Mouse (Mus musculus) hindbrain, postnatal 0 days (tissue): ENCODE results near the gene Cps1. TPM values are rescaled to one million over a fixed set of nuclear protein-coding genes. Genes with fewer than 3 reads are reported as not detected.

ENCODE experiments used
- ATAC-seq: fragments of 200-750 bp; cut with Nextera tagmentation; 2 replicates; pipeline ENCODE4 v1.8.0; 2017; ENCODE audit warnings: mild to moderate bottlenecking, moderate TSS enrichment, moderate library complexity
- DNase-seq: peaks from one replicate; pipeline ENCODE4 v3.0.0-alpha.2; 2015; ENCODE audit warnings: low spot score
- H3K27ac ChIP-seq: fragments of 300-500 bp; sonication (generic); 2 replicates; pipeline ENCODE4 v1.5.1; 2014; ENCODE audit warnings: mild to moderate bottlenecking
- H3K27me3 ChIP-seq: fragments of 300-500 bp; sonication (generic); 2 replicates; pipeline ENCODE4 v1.6.1; 2014; ENCODE audit warnings: low read length, mixed read lengths; ENCODE audit not compliant: insufficient read depth
- H3K36me3 ChIP-seq: fragments of 300-500 bp; sonication (generic); 2 replicates; pipeline ENCODE4 v1.6.1; 2014; ENCODE audit warnings: low read length, mixed read lengths; ENCODE audit not compliant: insufficient read depth
- H3K4me1 ChIP-seq: fragments of 300-500 bp; sonication (generic); 2 replicates; pipeline ENCODE4 v1.6.1; 2014; ENCODE audit warnings: antibody characterized with exemption, low read length, mixed read lengths; ENCODE audit not compliant: insufficient read depth
- H3K4me2 ChIP-seq: fragments of 300-500 bp; sonication (generic); 2 replicates; pipeline ENCODE4 v1.6.1; 2014; ENCODE audit warnings: low read depth, mild to moderate bottlenecking, low read length, moderate library complexity, mixed read lengths
- H3K4me3 ChIP-seq: fragments of 300-500 bp; sonication (generic); 2 replicates; pipeline ENCODE4 v1.5.1; 2014; ENCODE audit warnings: low read length
- H3K9ac ChIP-seq: fragments of 300-500 bp; sonication (generic); replicated peaks from 2 replicates; pipeline ENCODE4 v1.6.1; 2014; ENCODE audit warnings: mild to moderate bottlenecking, low read length, moderate library complexity, mixed read lengths
- H3K9me3 ChIP-seq: fragments of 300-500 bp; sonication (generic); 2 replicates; pipeline ENCODE4 v1.6.1; 2016; ENCODE audit warnings: low read length, mixed read lengths
- CTCF ChIP-seq: IDR thresholded peaks from 2 replicates; pipeline ENCODE4 v1.5.1; 2016; ENCODE audit warnings: antibody characterized with exemption, control low read depth, low read depth
- WGBS: fragments of 180-500 bp; shearing (Covaris S2); extraction: QIAGEN DNeasy Blood & Tissue Kit; methylation state at CpG from one replicate; pipeline ENCODE4 v1.1.7; 2014; 5-methylcytosine and 5-hydroxymethylcytosine counted together
- polyA plus RNA-seq: library from polyadenylated mRNA; unstranded; fragments of >200 nt; fragmentation: Nextera tagmentation; extraction: Ambion mirVana; gene quantifications from 2 replicates; pipeline ENCODE4 v1.2.1, GENCODE M21; 2015
- total RNA-seq: library from RNA; depleted of rRNA; stranded (reverse); fragments of >200 nt; gene quantifications from 2 replicates; pipeline ENCODE4 v1.2.3, GENCODE M21; 2014; rRNA removed

Cps1 gene
- total and polyA plus RNA-seq, 2 experiments from 2014 or later: 0.05 to 0.15 TPM

GRCm38 (mm10) chr1:67268450-67268849, 145.6 kb downstream of the Cps1 start:
- Histone ChIP-seq H3K9ac (no peak overlapping the region), H3K36me3 (no peaks in the 10 kb centered on the region), H3K4me1 (no peaks in the 10 kb centered on the region), H3K27ac (no peak overlapping the region), H3K27me3 (no peaks in the 10 kb centered on the region), H3K4me3 (no peak overlapping the region), H3K9me3 (no peaks in the 10 kb centered on the region), H3K4me2 (no peak overlapping the region)
- TF ChIP-seq CTCF: no peak
- DNase-seq: no peak
- no peak for ATAC-seq

- H3K9ac ChIP-seq: no peak overlapping the region
- H3K36me3 ChIP-seq: no peaks in the 10 kb centered on the region
- no peak for DNase-seq
- ATAC-seq: no peak
- TF ChIP-seq CTCF: no peak
- no peak overlapping the region for H3K27ac ChIP-seq
- H3K4me2 ChIP-seq: no peak overlapping the region
- no peak overlapping the region for H3K4me3 ChIP-seq
- no peaks in the 10 kb centered on the region for H3K4me1 ChIP-seq
- no peaks in the 10 kb centered on the region for H3K27me3 ChIP-seq
- 85% methylated on average over 1 of the region's 1 CpGs for WGBS
- no peaks in the 10 kb centered on the region for H3K9me3 ChIP-seq
Measured at GRCm38 (mm10) chr1:67276270-67276669, 153.4 kb downstream of the Cps1 start.

Other genes starting within 250 kb of the Cps1 start
- 0.99 and 8.7 TPM in 2 replicates for gene Myl1, start 177.6 kb upstream of the Cps1 start, total RNA-seq
- gene Myl1, start 177.6 kb upstream of the Cps1 start, polyA plus RNA-seq: 0.28 and 0.58 TPM in 2 replicates
- 143 and 156 TPM in 2 replicates for gene Lancl1, start 84.2 kb upstream of the Cps1 start, total RNA-seq
- gene Lancl1, start 84.2 kb upstream of the Cps1 start, polyA plus RNA-seq: 192 and 199 TPM in 2 replicates